Mouse (Mus musculus): ENCODE results near the gene Ednra. TPM values are rescaled to one million over a fixed set of nuclear protein-coding genes. Genes with fewer than 3 reads are reported as not detected.

Gene Ednra
- polyA plus RNA-seq, 1 experiment from 2014 or later: 11.9 TPM

DNA sequence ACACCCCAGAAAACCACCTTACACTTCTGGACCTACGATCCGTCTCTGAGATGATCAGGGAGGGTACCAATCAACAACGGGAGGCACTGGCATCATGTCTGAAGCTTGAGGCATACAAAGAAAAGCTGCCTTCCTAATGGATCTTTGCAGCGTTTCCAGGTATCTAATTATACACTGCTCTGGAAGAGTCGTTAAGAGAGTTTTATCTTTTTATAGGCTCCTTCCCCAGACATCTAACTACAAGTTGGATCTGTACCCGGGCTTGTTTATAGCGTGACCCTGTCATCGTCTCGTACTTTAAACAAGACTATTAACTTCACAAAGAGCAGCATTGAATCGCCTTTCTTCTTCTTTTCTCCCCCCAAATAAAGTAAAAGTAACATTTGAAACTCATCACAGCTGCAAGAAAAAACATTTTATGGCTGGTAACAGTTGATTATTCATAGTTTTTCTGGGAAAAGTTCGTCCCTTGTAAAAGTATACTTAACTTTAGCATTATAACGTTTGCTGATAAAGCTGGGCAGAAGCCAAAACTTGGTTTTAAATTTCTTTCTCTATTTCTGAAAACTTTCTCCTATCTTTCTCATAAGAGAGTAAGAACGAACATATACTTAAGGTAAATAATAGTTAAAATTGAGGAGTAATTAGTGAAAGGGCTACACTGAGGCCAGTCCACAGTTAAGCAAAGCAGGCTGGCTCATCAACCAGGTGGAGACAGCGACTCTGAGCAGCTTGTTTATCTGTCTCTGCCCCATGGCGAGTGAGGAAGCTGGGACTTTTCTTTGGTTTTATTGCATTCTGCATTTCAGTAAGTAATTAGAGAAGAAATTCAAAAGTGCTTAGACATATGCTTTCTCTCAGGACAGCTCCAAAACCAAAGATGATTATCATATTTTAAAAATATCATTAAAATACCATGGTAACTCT lies 42.0 kb downstream of the Ednra start:
- H3K4me1 ChIP-seq: no peaks in the 10 kb centered on the region
- H3K9ac ChIP-seq (replicated peaks): no peak overlapping the region
- no peak overlapping the region for H3K4me2 ChIP-seq (replicated peaks)
- no peak for ATAC-seq (ENCODE audit: low FRiP score, low read depth)
- no peaks in the 10 kb centered on the region for H3K9me3 ChIP-seq
- H3K27me3 ChIP-seq: no peaks in the 10 kb centered on the region
- H3K36me3 ChIP-seq: no peaks in the 10 kb centered on the region
- H3K27ac ChIP-seq (replicated peaks): no peak overlapping the region
- WGBS: 81% methylated on average over 15 of the region's 15 CpGs
- no peak overlapping the region for H3K4me3 ChIP-seq

DNA sequence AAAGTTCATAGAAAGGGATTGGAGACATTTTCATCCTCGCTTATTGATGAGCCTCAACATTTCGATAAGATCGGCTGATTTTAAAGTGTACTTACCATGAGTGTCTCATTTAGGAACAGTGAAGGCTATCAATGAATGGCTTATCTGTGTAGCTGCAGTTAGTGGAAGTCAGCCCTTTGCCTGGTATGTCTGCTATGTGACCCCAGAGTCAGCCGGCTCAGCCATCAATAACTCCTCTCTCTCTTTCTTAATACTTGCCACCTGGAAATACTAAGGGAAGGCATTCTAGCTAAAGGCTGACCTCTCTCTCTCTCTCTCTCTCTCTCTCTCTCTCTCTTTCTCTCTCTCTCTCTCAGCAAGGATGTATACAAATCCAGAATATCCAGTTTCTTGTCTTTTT lies 52.2 kb downstream of the Ednra start:
- Histone ChIP-seq H3K4me1 (no peaks in the 10 kb centered on the region; the same call in 1 of the 2 replicates), H3K4me3 (no peak overlapping the region), H3K36me3 (no peaks in the 10 kb centered on the region), H3K4me2 (replicated peaks) (no peak overlapping the region), H3K9me3 (no peaks in the 10 kb centered on the region), H3K27ac (replicated peaks) (no peak overlapping the region), H3K27me3 (no peaks in the 10 kb centered on the region), H3K9ac (replicated peaks) (no peak overlapping the region)
- no peak for ATAC-seq (ENCODE audit: low FRiP score, low read depth)
- 76% methylated on average over 4 of the region's 4 CpGs for WGBS

GRCm38 (mm10) chr8:77670612-77671363 lies 53.5 kb downstream of the Ednra start:
- ATAC-seq (ENCODE audit: low FRiP score, low read depth): no peak

DNA sequence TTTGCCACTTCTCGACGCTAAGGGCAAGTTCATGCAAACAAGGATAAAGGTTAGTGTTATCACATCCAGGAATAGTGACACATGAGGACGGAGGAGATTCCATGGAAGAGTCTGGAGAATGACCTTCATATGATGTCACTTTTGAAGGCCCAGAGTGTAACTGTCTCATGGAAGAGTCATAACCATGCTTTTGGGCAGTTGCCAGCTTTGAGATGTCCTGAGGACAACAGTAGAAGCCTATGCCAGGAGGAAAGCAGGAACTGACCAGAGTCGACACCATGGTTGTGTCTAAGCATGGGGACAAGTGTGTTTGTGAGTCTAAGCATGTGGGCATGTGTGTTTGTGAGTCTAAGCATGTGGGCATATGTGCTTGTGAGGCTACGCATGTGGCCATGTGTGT lies 56.3 kb downstream of the Ednra start:
- no peak overlapping the region for H3K4me2 ChIP-seq (replicated peaks)
- no peak overlapping the region for H3K27ac ChIP-seq (replicated peaks)
- ATAC-seq (ENCODE audit: low FRiP score, low read depth): no peak
- H3K4me1 ChIP-seq: no peaks in the 10 kb centered on the region; the same call in 1 of the 2 replicates
- no peaks in the 10 kb centered on the region for H3K36me3 ChIP-seq
- 92% methylated on average over 5 of the region's 5 CpGs for WGBS
- H3K9ac ChIP-seq (replicated peaks): no peak overlapping the region
- H3K9me3 ChIP-seq: no peaks in the 10 kb centered on the region
- H3K4me3 ChIP-seq: no peak overlapping the region
- no peaks in the 10 kb centered on the region for H3K27me3 ChIP-seq

More at GRCm38 (mm10) chr8:77670612-77671363, 53.5 kb downstream of the Ednra start:
- H3K9me3 ChIP-seq: no peaks in the 10 kb centered on the region
- no peaks in the 10 kb centered on the region for H3K36me3 ChIP-seq
- no peak overlapping the region for H3K4me2 ChIP-seq (replicated peaks)
- WGBS: 91% methylated on average over 4 of the region's 4 CpGs
- H3K4me3 ChIP-seq: no peak overlapping the region
- no peak overlapping the region for H3K27ac ChIP-seq (replicated peaks)
- no peak overlapping the region for H3K9ac ChIP-seq (replicated peaks)
- no peaks in the 10 kb centered on the region; the same call in 1 of the 2 replicates for H3K4me1 ChIP-seq
- no peaks in the 10 kb centered on the region for H3K27me3 ChIP-seq

GRCm38 (mm10) chr8:77664901-77665300 lies 59.4 kb downstream of the Ednra start:
- H3K9ac ChIP-seq (replicated peaks): no peak overlapping the region
- ATAC-seq (ENCODE audit: low FRiP score, low read depth): no peak
- H3K4me1 ChIP-seq: no peaks in the 10 kb centered on the region
- 94% methylated on average over 13 of the region's 13 CpGs for WGBS
- H3K27ac ChIP-seq (replicated peaks): no peak overlapping the region
- no peaks in the 10 kb centered on the region for H3K36me3 ChIP-seq
- no peak overlapping the region for H3K4me2 ChIP-seq (replicated peaks)
- H3K27me3 ChIP-seq: no peaks in the 10 kb centered on the region
- H3K4me3 ChIP-seq: no peak overlapping the region
- H3K9me3 ChIP-seq: no peaks in the 10 kb centered on the region

- Histone ChIP-seq H3K9ac (replicated peaks) (no peak overlapping the region), H3K27me3 (no peaks in the 10 kb centered on the region), H3K27ac (replicated peaks) (no peak overlapping the region), H3K36me3 (no peaks in the 10 kb centered on the region), H3K4me1 (no peaks in the 10 kb centered on the region), H3K4me3 (no peak overlapping the region), H3K9me3 (no peaks in the 10 kb centered on the region), H3K4me2 (replicated peaks) (no peak overlapping the region)
- WGBS: 87% methylated on average over 4 of the region's 4 CpGs
- ATAC-seq (ENCODE audit: low FRiP score, low read depth): no peak
Measured at GRCm38 (mm10) chr8:77659534-77660080, 64.7 kb downstream of the Ednra start.

- Histone ChIP-seq H3K4me2 (replicated peaks) (no peak overlapping the region), H3K4me3 (no peak overlapping the region), H3K27ac (replicated peaks) (no peak overlapping the region), H3K36me3 (no peaks in the 10 kb centered on the region), H3K9me3 (no peaks in the 10 kb centered on the region), H3K4me1 (no peaks in the 10 kb centered on the region), H3K9ac (replicated peaks) (no peak overlapping the region), H3K27me3 (no peaks in the 10 kb centered on the region)
- WGBS: 76% methylated on average over 3 of the region's 3 CpGs
- no peak for ATAC-seq (ENCODE audit: low FRiP score, low read depth)
Measured at GRCm38 (mm10) chr8:77658356-77658755, 65.9 kb downstream of the Ednra start.

DNA sequence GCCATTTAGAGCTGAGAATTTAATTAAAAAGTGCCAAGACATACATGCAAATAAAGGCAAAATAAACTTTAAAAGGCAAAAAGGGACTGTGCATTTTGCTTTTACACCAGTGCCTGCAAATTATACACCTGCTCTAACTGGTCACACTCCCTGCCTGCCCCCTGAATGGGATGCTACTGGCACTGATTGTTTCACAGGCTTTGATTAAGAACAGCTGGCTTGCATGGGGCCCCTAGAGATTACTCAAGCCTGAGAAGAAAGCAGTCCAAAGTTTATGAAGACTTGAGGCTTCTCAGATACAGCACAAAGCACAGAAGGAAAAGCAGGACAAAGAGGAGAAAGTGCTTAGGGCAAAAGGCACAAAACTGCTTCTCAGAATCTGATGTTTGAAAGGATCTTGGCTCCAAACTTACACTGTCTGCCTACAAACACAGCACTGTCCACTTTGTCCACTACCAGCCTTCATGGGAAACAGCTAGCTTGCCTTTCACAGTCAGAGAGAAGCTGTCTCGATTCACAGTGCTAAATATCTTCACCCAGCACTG lies 73.5 kb downstream of the Ednra start:
- WGBS: 61% methylated on average over 1 of the region's 1 CpGs

DNA sequence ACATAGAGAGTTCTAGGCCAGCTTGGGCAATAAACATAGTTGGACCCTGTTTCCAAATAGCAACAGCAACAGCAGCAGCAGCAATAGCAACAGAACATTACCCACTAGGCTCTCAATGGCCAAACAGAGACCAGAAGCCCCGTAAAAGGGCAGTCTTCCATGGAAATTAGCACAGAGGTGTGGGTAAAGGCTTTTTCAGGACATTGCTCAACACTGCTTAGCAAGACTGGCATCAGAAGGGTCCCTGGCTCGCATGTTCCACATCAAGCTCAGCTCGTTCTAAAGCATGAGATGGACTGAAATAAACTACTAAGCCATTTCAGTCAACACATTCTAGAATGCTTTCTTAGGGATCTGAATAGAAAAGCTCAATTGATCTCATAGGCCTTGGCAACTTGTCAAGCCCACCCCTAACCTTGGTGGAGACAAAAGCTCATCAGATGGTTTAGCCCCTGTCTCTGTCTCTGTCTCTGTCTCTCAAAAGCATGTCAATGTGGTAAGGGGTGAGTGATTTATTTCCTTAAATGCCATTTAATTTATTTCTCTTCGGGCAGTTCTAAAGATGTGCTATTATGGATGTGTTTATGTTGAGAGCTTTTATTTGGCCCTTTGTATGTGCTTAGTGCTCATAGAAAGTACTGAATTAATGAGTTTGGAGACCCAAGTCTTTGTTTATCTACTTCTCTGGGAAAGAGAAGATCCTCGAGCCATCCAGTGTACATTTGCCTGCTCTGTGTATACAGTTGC lies 84.0 kb downstream of the Ednra start:
- Histone ChIP-seq H3K36me3 (no peaks in the 10 kb centered on the region), H3K4me1 (no peaks in the 10 kb centered on the region), H3K9me3 (no peaks in the 10 kb centered on the region), H3K4me2 (replicated peaks) (no peak overlapping the region), H3K9ac (replicated peaks) (no peak overlapping the region), H3K4me3 (no peak overlapping the region), H3K27me3 (no peaks in the 10 kb centered on the region), H3K27ac (replicated peaks) (no peak overlapping the region)
- 66% methylated on average over 5 of the region's 5 CpGs for WGBS
- no peak for ATAC-seq (ENCODE audit: low FRiP score, low read depth)

More for the DNA sequence above, 73.5 kb downstream of the Ednra start:
- Histone ChIP-seq H3K27ac (replicated peaks) (no peak overlapping the region), H3K9me3 (no peaks in the 10 kb centered on the region), H3K4me3 (no peak overlapping the region), H3K36me3 (no peaks in the 10 kb centered on the region), H3K27me3 (no peaks in the 10 kb centered on the region), H3K4me1 (no peaks in the 10 kb centered on the region), H3K9ac (replicated peaks) (no peak overlapping the region), H3K4me2 (replicated peaks) (no peak overlapping the region)
- ATAC-seq (ENCODE audit: low FRiP score, low read depth): no peak

- no peak overlapping the region for H3K4me2 ChIP-seq (replicated peaks)
- 93% methylated on average over 3 of the region's 3 CpGs for WGBS
- H3K9ac ChIP-seq (replicated peaks): no peak overlapping the region
- H3K27ac ChIP-seq (replicated peaks): no peak overlapping the region
- H3K27me3 ChIP-seq: no peaks in the 10 kb centered on the region
- H3K4me1 ChIP-seq: no peaks in the 10 kb centered on the region
- no peaks in the 10 kb centered on the region for H3K9me3 ChIP-seq
- no peak overlapping the region for H3K4me3 ChIP-seq
- H3K36me3 ChIP-seq: no peaks in the 10 kb centered on the region
- no peak for ATAC-seq (ENCODE audit: low FRiP score, low read depth)
Measured at GRCm38 (mm10) chr8:77637593-77637992, 86.7 kb downstream of the Ednra start.

- ATAC-seq (ENCODE audit: low FRiP score, low read depth): no peak
- Histone ChIP-seq H3K4me3 (no peak overlapping the region), H3K4me2 (replicated peaks) (no peak overlapping the region), H3K4me1 (no peaks in the 10 kb centered on the region), H3K36me3 (no peaks in the 10 kb centered on the region), H3K27ac (replicated peaks) (no peak overlapping the region), H3K9ac (replicated peaks) (no peak overlapping the region), H3K9me3 (no peaks in the 10 kb centered on the region), H3K27me3 (no peaks in the 10 kb centered on the region)
- WGBS: 78% methylated on average over 5 of the region's 5 CpGs
Measured at GRCm38 (mm10) chr8:77634035-77634434, 90.2 kb downstream of the Ednra start.
